Comparison of ENCODE assay signal across 12 mouse cellular contexts in the genomic region with DNA sequence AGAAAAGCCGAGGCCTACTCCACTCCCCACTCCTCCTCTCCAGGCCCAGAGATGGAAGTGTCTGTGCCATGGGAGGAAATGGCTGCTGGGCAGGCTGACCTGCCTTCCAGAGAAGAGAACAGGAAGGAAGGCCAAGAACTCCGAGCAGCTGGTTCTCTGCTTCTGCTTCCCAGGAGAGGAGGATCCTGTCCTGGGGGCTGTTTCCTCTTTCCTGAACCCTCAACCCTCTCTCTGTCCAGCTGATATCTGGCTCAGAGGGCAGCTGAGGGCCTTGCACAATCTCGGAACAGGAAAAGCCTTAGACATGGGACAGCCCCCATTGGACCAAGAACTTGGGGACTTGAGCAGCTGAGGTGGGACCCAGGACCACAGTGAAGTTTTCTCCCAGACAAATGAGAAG. TPM values are rescaled to one million over a fixed set of nuclear protein-coding genes. Genes with fewer than 3 reads are reported as not detected.
A peak's percentile ranks its signal among the peaks of the same experiment; 100 is the strongest.
DNase-seq lines count a peak whose midpoint lies in the region; ATAC-seq and TF ChIP-seq lines count a peak whose summit lies in the region.
"Had no signal": no experiment of that assay in that cellular context is flagged by ENCODE, and none has a peak within 500 bp of the region (broad histone marks: within the 10 kb centered on the region; RNA-seq: fewer than 3 reads in every experiment).

No protein-coding gene starts in this region.

- no peaks in the 10 kb centered on the region for H3K36me3 ChIP-seq in stomach, postnatal 0 days (ENCODE audit: control insufficient read depth, insufficient read depth, low read length)
- H3K36me3 ChIP-seq in midbrain, embryonic 16.5 days (ENCODE audit: control insufficient read depth, insufficient read depth, low read length), result no peaks in the 10 kb centered on the region
- no peaks in the 10 kb centered on the region for H3K36me3 ChIP-seq in hindbrain, embryonic 12.5 days
- H3K36me3 ChIP-seq: hindbrain, embryonic 15.5 days; midbrain, embryonic 12.5 days had no signal

- ATAC-seq in stomach, postnatal 0 days (ENCODE audit: low FRiP score, low TSS enrichment), result peak; percentile 48; the same call in 1 of the 2 replicates
- ATAC-seq in midbrain, embryonic 16.5 days, result no peak
- ATAC-seq in hindbrain, embryonic 12.5 days (ENCODE audit: low FRiP score), result no peak

- H3K4me3 ChIP-seq in stomach, postnatal 0 days (ENCODE audit: low read depth, low read length), result no peak overlapping the region
- no peak overlapping the region for H3K4me3 ChIP-seq in midbrain, embryonic 16.5 days (ENCODE audit: low read depth, low read length)
- H3K4me3 ChIP-seq in hindbrain, embryonic 12.5 days, result no peak overlapping the region
- H3K4me3 ChIP-seq: hindbrain, embryonic 15.5 days; midbrain, embryonic 12.5 days had no signal

- no peak overlapping the region for H3K27ac ChIP-seq in stomach, postnatal 0 days (replicated peaks)
- no peak overlapping the region for H3K27ac ChIP-seq in midbrain, embryonic 16.5 days (ENCODE audit: low read length)
- no peak overlapping the region for H3K27ac ChIP-seq in hindbrain, embryonic 12.5 days
- H3K27ac ChIP-seq: hindbrain, embryonic 15.5 days; midbrain, embryonic 12.5 days had no signal

- peak; percentile 32 for DNase-seq in adrenal gland, adult 2 months
- no peak for DNase-seq in adrenal gland, postnatal 4 days (ENCODE audit: low spot score in 2 of 2)
- peak; percentile 38 for DNase-seq in testis, postnatal 10 days (ENCODE audit: low spot score)
- no peak for DNase-seq in testis, postnatal 14 days (ENCODE audit: low spot score)
- DNase-seq in kidney, postnatal 36 days, result peak; percentile 21 to 30
- no peak for DNase-seq in stomach, postnatal 0 days (ENCODE audit: low spot score)

- no peak overlapping the region for H3K9ac ChIP-seq in stomach, postnatal 0 days (ENCODE audit: low read length)
- no peak overlapping the region for H3K9ac ChIP-seq in midbrain, embryonic 16.5 days (ENCODE audit: low read depth, low read length)
- no peak overlapping the region for H3K9ac ChIP-seq in hindbrain, embryonic 12.5 days
- H3K9ac ChIP-seq: hindbrain, embryonic 15.5 days; midbrain, embryonic 12.5 days had no signal

- WGBS in stomach, postnatal 0 days, result 61% methylated on average over 3 of the region's 3 CpGs
- WGBS in midbrain, embryonic 16.5 days, result 87% methylated on average over 3 of the region's 3 CpGs
- WGBS in hindbrain, embryonic 12.5 days, result 78% methylated on average over 3 of the region's 3 CpGs

- H3K27me3 ChIP-seq in stomach, postnatal 0 days (ENCODE audit: control insufficient read depth, insufficient read depth, low read length), result no peaks in the 10 kb centered on the region
- H3K27me3 ChIP-seq in midbrain, embryonic 16.5 days (ENCODE audit: control insufficient read depth, insufficient read depth, low read depth, low read length), result no peaks in the 10 kb centered on the region
- H3K27me3 ChIP-seq in hindbrain, embryonic 12.5 days, result no peaks in the 10 kb centered on the region
- H3K27me3 ChIP-seq: hindbrain, embryonic 15.5 days; midbrain, embryonic 12.5 days had no signal

- TF ChIP-seq EP300 in stomach, postnatal 0 days (optimal IDR thresholded peaks at IDR 0.05), result no peak

- H3K4me1 ChIP-seq in stomach, postnatal 0 days (replicated peaks; ENCODE audit: control insufficient read depth, insufficient read depth), result no peaks in the 10 kb centered on the region
- no peaks in the 10 kb centered on the region for H3K4me1 ChIP-seq in midbrain, embryonic 16.5 days (ENCODE audit: control insufficient read depth, insufficient read depth, low read length)
- no peaks in the 10 kb centered on the region for H3K4me1 ChIP-seq in hindbrain, embryonic 12.5 days
- H3K4me1 ChIP-seq: hindbrain, embryonic 15.5 days; midbrain, embryonic 12.5 days had no signal

- H3K9me3 ChIP-seq in stomach, postnatal 0 days (ENCODE audit: control insufficient read depth, low read length), result no peaks in the 10 kb centered on the region
- no peaks in the 10 kb centered on the region for H3K9me3 ChIP-seq in midbrain, embryonic 16.5 days (replicated peaks; ENCODE audit: control insufficient read depth, low read length, poor library complexity, severe bottlenecking)
- no peaks in the 10 kb centered on the region for H3K9me3 ChIP-seq in hindbrain, embryonic 12.5 days (replicated peaks)
- H3K9me3 ChIP-seq: hindbrain, embryonic 15.5 days; midbrain, embryonic 12.5 days had no signal

- no peak for TF ChIP-seq CTCF in stomach, postnatal 0 days (IDR thresholded peaks at IDR 0.05; ENCODE audit: low read depth)

- H3K4me2 ChIP-seq in stomach, postnatal 0 days (replicated peaks; ENCODE audit: low read depth), result no peak overlapping the region
- no peak overlapping the region for H3K4me2 ChIP-seq in midbrain, embryonic 16.5 days (ENCODE audit: low read length)
- no peak overlapping the region for H3K4me2 ChIP-seq in hindbrain, embryonic 12.5 days (replicated peaks)
- H3K4me2 ChIP-seq: hindbrain, embryonic 15.5 days; midbrain, embryonic 12.5 days had no signal

RNA-seq across cellular contexts. Expression of a gene that starts 4.3 kb away (rescaled TPM):
- 1 to 10 TPM; 4.1 to 6.6 TPM for total RNA-seq in adrenal gland, adult 2 months (2021)
- 17.9 and 19.8 TPM in 2 replicates for polyA plus RNA-seq in adrenal gland, adult 2 months (2012; rRNA removed)
- total RNA-seq in adrenal gland, postnatal 4 days (2021), result 1 to 10 TPM; 2.6 to 3.0 TPM
- polyA plus RNA-seq in stomach, postnatal 0 days (2015; fragmentation: Nextera tagmentation; extraction: Ambion mirVana), result 0.34 and 0.38 TPM in 2 replicates
- 0.15 and 0.18 TPM in 2 replicates for polyA plus RNA-seq in midbrain, embryonic 16.5 days (2015; fragmentation: Nextera tagmentation; extraction: Ambion mirVana)
- 0.08 and 0.20 TPM in 2 replicates for polyA plus RNA-seq in hindbrain, embryonic 12.5 days (2016; fragmentation: Nextera tagmentation; extraction: Ambion mirVana)

RNA-seq across cellular contexts. Expression of a gene that starts 27.2 kb away (rescaled TPM):
- 1 to 10 TPM; 1.6 to 3.4 TPM for total RNA-seq in adrenal gland, adult 2 months (2021)
- polyA plus RNA-seq in adrenal gland, adult 2 months (2012; rRNA removed), result 11.5 and 15.5 TPM in 2 replicates
- 1 to 10 TPM; 5.6 to 6.8 TPM for total RNA-seq in adrenal gland, postnatal 4 days (2021)
- polyA plus RNA-seq in stomach, postnatal 0 days (2015; fragmentation: Nextera tagmentation; extraction: Ambion mirVana), result 8.2 and 8.7 TPM in 2 replicates
- 1.2 and 1.5 TPM in 2 replicates for polyA plus RNA-seq in midbrain, embryonic 16.5 days (2015; fragmentation: Nextera tagmentation; extraction: Ambion mirVana)
- polyA plus RNA-seq in hindbrain, embryonic 12.5 days (2016; fragmentation: Nextera tagmentation; extraction: Ambion mirVana), result 2.3 and 4.3 TPM in 2 replicates

RNA-seq across cellular contexts. Expression of a gene that starts 36.2 kb away (rescaled TPM):
- total RNA-seq in adrenal gland, adult 2 months (2021), result 10 to 100 TPM in 1 of 2 experiments, 1 to 10 TPM in 1; 6.9 to 12.6 TPM
- polyA plus RNA-seq in adrenal gland, adult 2 months (2012; rRNA removed), result 9.4 and 16.4 TPM in 2 replicates
- 10 to 100 TPM; 20.7 to 23.0 TPM for total RNA-seq in adrenal gland, postnatal 4 days (2021)
- 4.2 TPM in 2 replicates for polyA plus RNA-seq in stomach, postnatal 0 days (2015; fragmentation: Nextera tagmentation; extraction: Ambion mirVana)
- 4.5 and 5.0 TPM in 2 replicates for polyA plus RNA-seq in midbrain, embryonic 16.5 days (2015; fragmentation: Nextera tagmentation; extraction: Ambion mirVana)
- 8.6 and 8.9 TPM in 2 replicates for polyA plus RNA-seq in hindbrain, embryonic 12.5 days (2016; fragmentation: Nextera tagmentation; extraction: Ambion mirVana)

RNA-seq across cellular contexts. Expression of a gene that starts 42.4 kb away (rescaled TPM):
- not detected for total RNA-seq in adrenal gland, adult 2 months (2021)
- not detected in 2 replicates for polyA plus RNA-seq in adrenal gland, adult 2 months (2012; rRNA removed)
- total RNA-seq in adrenal gland, postnatal 4 days (2021), result not detected
- polyA plus RNA-seq in stomach, postnatal 0 days (2015; fragmentation: Nextera tagmentation; extraction: Ambion mirVana), result not detected in 2 replicates
- not detected in 2 replicates for polyA plus RNA-seq in midbrain, embryonic 16.5 days (2015; fragmentation: Nextera tagmentation; extraction: Ambion mirVana)
- polyA plus RNA-seq in hindbrain, embryonic 12.5 days (2016; fragmentation: Nextera tagmentation; extraction: Ambion mirVana), result not detected in 2 replicates
- total RNA-seq: left cerebral cortex, postnatal 25 days had no signal
- polyA plus RNA-seq: embryonic facial prominence, embryonic 11.5 days; hindbrain, embryonic 15.5 days; midbrain, embryonic 12.5 days had no signal

RNA-seq across cellular contexts. Expression of a gene that starts 48.0 kb away (rescaled TPM):
- 1 to 10 TPM; 5.9 to 6.1 TPM for total RNA-seq in adrenal gland, adult 2 months (2021)
- 30.4 and 56.7 TPM in 2 replicates for polyA plus RNA-seq in adrenal gland, adult 2 months (2012; rRNA removed)
- 10 to 100 TPM; 10.1 to 11.4 TPM for total RNA-seq in adrenal gland, postnatal 4 days (2021)
- 10.1 and 10.3 TPM in 2 replicates for polyA plus RNA-seq in stomach, postnatal 0 days (2015; fragmentation: Nextera tagmentation; extraction: Ambion mirVana)
- 45.9 and 49.8 TPM in 2 replicates for polyA plus RNA-seq in midbrain, embryonic 16.5 days (2015; fragmentation: Nextera tagmentation; extraction: Ambion mirVana)
- polyA plus RNA-seq in hindbrain, embryonic 12.5 days (2016; fragmentation: Nextera tagmentation; extraction: Ambion mirVana), result 10.8 and 14.9 TPM in 2 replicates

Comparison
In these comparisons a context has a peak if more than half of its experiments do, and no peak if none do; other contexts are left out.
1. DNase-seq: peak in adrenal gland, adult 2 months (single experiment), testis, postnatal 10 days (single experiment) and kidney, postnatal 36 days (2 of 2); none in adrenal gland, postnatal 4 days (0 of 2), testis, postnatal 14 days (single experiment) and stomach, postnatal 0 days (single experiment).
2. RNA of a gene that starts 4.3 kb away (polyA plus RNA-seq): 17.9 to 19.8 TPM in adrenal gland, adult 2 months; 0.34 to 0.38 TPM in stomach, postnatal 0 days, 0.15 to 0.18 TPM in midbrain, embryonic 16.5 days and 0.08 to 0.20 TPM in hindbrain, embryonic 12.5 days; every median in the first group is over 10 times any median in the second.